Mouse (Mus musculus) layer of hippocampus, adult 8-10 months (tissue): ENCODE results near the gene Olfr622. TPM values are rescaled to one million over a fixed set of nuclear protein-coding genes. Genes with fewer than 3 reads are reported as not detected.

Experiments
- DNase-seq, 2 experiments: peaks; one replicate each; pipeline ENCODE4 v3.0.0; 2022; ENCODE audit warnings: low spot score in 2 of 2
- total RNA-seq, 4 experiments: library from RNA; stranded (reverse); gene quantifications; 2 replicates each; pipeline ENCODE4 v1.2.4; 2022

Gene Olfr622
- total RNA-seq = not detected

DNA sequence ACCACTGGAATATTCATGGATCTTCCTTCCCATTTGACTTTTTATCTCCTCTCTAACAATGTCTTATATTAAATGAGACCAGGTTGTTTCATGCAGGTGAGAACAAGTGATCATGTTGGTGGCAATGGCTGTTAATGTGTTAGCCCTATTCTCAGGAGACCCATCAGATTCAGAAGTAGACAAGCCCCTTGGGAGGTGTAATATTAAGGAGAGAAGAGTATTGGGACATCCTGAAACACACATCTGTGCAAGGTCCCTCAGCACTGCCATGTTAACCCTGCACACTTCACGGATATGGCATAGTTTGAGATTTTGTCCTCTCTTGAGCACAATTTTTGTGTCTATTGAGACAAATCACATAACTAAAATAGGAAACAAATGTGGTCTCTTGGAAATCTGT is at the start of gene Olfr622:
Olfr622 (minus strand) TSS at position 101 of the 400 bp plus-strand sequence.
- DNase-seq = no peak

DNA sequence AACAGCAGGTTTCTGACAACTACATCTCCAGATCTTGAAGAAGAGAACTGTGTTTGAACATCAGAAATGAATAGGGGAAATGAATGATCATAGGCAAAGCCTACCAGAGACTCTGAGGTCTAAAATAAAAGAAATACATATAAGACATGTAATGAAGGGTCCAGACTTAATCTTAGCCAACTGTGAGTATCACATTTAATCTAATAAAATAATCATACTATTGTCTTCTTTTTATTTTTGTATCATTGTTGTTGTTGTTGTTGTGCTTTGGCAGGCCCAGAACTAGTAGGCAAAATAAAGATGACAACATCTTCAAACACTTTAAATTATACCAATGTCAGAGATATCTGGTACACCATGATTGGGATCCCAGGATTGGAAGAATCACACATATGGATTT is 39.9 kb upstream of the Olfr622 start, which contains the start of gene Olfr625-ps1:
Olfr625-ps1 (plus strand) TSS at position 301 of the 400 bp plus-strand sequence.
- DNase-seq = no peak

DNA sequence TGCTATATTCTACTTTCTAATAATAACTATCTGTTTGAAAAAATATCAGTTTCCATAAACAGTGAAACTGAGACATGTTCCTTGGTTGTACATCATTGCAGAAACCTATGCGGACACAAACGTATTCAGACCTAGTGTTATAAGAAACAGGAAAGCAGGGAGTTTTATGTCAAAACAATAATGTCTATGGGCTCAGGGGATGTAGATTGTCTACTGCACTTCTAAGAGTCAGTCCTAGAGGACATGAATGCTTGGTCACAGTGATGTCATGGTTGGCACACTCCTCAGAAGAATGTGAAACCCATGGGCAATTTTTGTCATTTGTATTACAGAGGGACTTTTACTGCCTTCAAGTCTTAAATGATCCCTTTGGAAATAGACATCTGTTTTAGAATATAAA is 28.6 kb upstream of the Olfr622 start, which contains the start of gene Olfr624:
Olfr624 (minus strand) TSS at position 101 of the 400 bp plus-strand sequence.
- no peak for DNase-seq

DNA sequence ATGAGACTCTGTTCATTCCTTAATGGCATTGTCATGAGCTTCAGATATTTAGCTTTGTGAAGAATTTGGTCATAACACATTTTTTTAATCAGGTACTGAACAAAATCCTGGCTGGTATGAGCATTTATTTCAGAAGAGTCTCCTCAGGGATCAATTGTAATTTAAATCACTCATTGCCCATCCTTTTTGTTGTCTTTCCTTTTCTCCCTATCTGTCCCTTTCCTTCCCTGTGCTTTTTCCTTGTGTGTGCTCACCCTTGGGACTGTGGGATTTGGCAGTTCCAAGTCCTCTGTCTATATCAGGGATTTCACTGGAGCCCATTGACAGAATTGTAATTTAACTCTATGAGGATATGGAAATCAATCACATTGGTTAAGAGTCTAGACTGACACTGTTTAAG is 21.1 kb upstream of the Olfr622 start, which contains the start of gene Olfr623:
Olfr623 (minus strand) TSS at position 101 of the 400 bp plus-strand sequence.
- no peak for DNase-seq

DNA sequence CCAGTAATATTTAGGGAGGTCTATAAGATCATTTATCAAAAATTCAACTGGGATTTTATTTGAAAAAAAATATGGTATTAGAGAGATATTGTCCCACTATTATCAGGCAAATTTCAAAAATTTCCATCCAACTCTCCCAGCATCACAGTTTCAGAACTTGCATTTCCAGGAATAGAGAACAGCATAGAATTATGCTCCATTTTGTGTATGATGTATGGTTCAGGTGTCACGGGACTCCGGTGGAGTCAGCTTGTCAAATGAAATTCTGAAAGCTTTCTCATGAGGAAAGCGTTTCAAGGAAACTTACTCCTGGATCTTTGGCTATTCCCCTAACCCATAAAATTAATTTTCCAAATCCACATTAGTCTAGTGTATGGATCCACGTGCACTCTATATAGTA is 1.6 kb upstream of the Olfr622 start:
- DNase-seq = no peak

DNA sequence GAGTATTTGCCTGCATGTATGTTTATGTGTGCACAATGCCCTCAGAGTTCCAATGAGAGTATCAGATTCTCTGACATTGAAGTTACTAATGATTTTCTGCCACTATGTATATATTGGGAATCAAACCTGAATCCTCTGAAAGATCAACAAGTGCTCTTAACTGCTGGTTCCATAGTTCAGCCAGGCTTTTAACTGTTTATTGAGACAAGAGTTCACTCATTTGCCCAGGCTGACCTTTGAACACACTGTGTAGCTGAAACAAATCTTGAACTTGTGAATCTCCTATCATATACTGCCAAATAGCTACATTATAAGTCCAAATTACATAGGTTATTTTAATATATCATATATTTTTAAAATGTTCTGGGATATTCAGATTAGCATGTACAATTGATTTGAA is 5.7 kb downstream of the Olfr622 start:
- no peak for DNase-seq

DNA sequence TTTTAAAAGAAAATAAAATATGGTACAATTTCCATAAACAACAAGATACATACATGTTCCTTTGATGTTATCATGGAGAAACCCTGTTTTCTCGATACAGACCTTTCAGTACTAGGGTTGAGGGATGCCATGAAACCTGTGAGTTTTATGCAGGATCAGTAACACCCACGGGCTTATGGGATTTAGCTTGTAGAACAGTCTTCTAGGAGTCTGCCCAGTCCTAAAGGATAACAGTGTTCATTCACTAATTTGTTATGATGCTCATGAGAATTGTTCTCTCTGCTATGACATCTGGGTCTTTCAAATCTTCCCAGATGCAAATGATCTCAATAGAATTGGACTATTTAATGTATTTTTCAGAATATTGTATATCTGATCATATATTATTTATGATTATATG is 30.1 kb downstream of the Olfr622 start, which contains the start of gene Olfr620:
Olfr620 (minus strand) TSS at position 101 of the 400 bp plus-strand sequence.
- DNase-seq = no peak

DNA sequence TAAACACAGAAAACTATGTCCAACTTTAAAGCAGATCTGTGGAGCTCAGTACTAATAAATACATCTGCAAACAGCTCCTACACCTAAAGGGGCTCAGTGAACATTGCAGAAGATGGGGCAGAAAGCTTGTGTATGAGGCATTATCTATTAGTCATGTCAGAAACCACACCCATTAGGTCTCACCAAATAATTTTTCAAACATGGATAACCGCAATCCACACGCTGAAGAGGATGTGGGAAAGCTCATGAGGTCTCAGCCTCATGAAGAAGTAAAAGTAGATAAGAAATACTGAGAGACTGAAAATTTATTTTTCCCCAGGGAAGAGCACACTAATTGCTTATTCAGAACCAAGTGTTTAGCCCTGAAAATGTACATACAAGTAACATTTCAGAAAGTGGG is 35.1 kb downstream of the Olfr622 start:
- DNase-seq = no peak

DNA sequence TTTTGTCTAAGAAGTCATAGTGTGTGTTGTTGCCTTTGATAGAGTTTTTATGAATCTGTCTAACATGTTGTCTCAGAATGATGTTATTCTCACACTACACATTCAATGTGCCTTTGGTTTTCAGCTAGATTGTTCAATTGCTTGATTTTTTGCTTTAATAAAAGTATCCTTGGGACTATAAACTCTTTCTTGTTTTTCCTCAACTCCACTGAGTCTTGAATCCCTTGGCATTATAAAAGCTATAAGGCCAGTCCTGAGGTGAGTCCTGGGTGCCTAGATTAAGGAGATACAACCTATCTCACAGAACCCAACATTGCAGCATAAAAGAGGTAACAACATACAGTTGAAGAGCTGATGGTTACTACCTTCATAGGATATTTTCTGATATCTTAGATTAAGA is 42.2 kb downstream of the Olfr622 start, which contains the start of gene Olfr619:
Olfr619 (plus strand) TSS at position 301 of the 400 bp plus-strand sequence.
- no peak for DNase-seq

DNA sequence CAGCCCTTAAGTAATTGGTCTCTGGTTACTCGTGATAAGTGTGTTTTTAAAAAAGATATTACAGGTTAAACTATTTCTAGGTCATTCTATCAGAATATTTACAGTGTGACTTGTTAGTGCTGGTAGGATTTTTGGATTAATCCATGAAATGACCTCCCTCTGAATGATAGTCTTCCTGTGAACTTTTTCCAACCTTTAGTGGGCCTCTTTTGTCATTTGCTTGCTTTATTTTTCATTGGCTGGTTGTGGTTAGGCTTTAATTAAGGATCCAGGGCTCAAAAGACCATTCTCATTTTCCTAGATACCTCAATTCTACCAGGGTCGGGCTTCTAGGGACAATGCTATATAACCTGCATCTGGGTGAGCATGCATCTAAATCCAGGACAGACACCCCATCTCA is 52.7 kb downstream of the Olfr622 start, which contains the start of gene Olfr618:
Olfr618 (plus strand) TSS at position 301 of the 400 bp plus-strand sequence.
- no peak for DNase-seq

Other genes starting within 250 kb of the Olfr622 start
- not detected for gene Usp17lc, start 227.6 kb downstream of the Olfr622 start, total RNA-seq
- not detected for gene Olfr605, start 197.3 kb downstream of the Olfr622 start, total RNA-seq
- not detected for gene Olfr606, start 193.7 kb downstream of the Olfr622 start, total RNA-seq
- not detected for gene Olfr607, start 178.6 kb downstream of the Olfr622 start, total RNA-seq
- gene Olfr608, start 172.8 kb downstream of the Olfr622 start, total RNA-seq = not detected
- gene Olfr609, start 144.6 kb downstream of the Olfr622 start, total RNA-seq = not detected
- not detected for gene Olfr610, start 130.6 kb downstream of the Olfr622 start, total RNA-seq
- gene Olfr611, start 121.9 kb downstream of the Olfr622 start, total RNA-seq = not detected
- not detected for gene Olfr612, start 100.0 kb downstream of the Olfr622 start, total RNA-seq
- not detected for gene Olfr613, start 94.6 kb downstream of the Olfr622 start, total RNA-seq
- not detected for gene Olfr615, start 86.6 kb downstream of the Olfr622 start, total RNA-seq
- gene Olfr616, start 73.6 kb downstream of the Olfr622 start, total RNA-seq = not detected
- gene Olfr617, start 69.6 kb downstream of the Olfr622 start, total RNA-seq = not detected
- not detected for gene Olfr618, start 52.6 kb downstream of the Olfr622 start, total RNA-seq
- gene Olfr619, start 42.1 kb downstream of the Olfr622 start, total RNA-seq = not detected
- gene Olfr620, start 30.2 kb downstream of the Olfr622 start, total RNA-seq = not detected
- not detected for gene Olfr623, start 21.0 kb upstream of the Olfr622 start, total RNA-seq
- under 1 TPM in 1 of 4 experiments, not detected in 3; 0.06 TPM for gene Olfr624, start 28.5 kb upstream of the Olfr622 start, total RNA-seq
- gene Olfr625-ps1, start 40.0 kb upstream of the Olfr622 start, total RNA-seq = not detected
- not detected for gene Olfr243, start 72.0 kb upstream of the Olfr622 start, total RNA-seq
- gene Olfr628, start 87.7 kb upstream of the Olfr622 start, total RNA-seq = not detected
- gene Olfr629, start 102.2 kb upstream of the Olfr622 start, total RNA-seq = not detected
- gene Olfr630, start 114.6 kb upstream of the Olfr622 start, total RNA-seq = not detected
- not detected for gene Olfr69, start 128.9 kb upstream of the Olfr622 start, total RNA-seq
- gene Olfr68, start 137.0 kb upstream of the Olfr622 start, total RNA-seq = not detected
- not detected for gene Olfr67, start 149.1 kb upstream of the Olfr622 start, total RNA-seq
- 10 to 100 TPM; 18.7 to 28.1 (median 21.1) TPM for gene Hbb-bt, start 171.3 kb upstream of the Olfr622 start, total RNA-seq
- 100 to 1,000 TPM; 155 to 350 (median 222) TPM for gene Hbb-bs, start 185.4 kb upstream of the Olfr622 start, total RNA-seq
- gene Hbb-bh2, start 197.8 kb upstream of the Olfr622 start, total RNA-seq = not detected
- not detected for gene Hbb-bh1, start 200.5 kb upstream of the Olfr622 start, total RNA-seq
- not detected for gene Hbb-y, start 210.5 kb upstream of the Olfr622 start, total RNA-seq
- not detected for gene Olfr66, start 243.6 kb upstream of the Olfr622 start, total RNA-seq